Mouse (Mus musculus): ENCODE measurements around the gene Mfsd12.

DNA sequence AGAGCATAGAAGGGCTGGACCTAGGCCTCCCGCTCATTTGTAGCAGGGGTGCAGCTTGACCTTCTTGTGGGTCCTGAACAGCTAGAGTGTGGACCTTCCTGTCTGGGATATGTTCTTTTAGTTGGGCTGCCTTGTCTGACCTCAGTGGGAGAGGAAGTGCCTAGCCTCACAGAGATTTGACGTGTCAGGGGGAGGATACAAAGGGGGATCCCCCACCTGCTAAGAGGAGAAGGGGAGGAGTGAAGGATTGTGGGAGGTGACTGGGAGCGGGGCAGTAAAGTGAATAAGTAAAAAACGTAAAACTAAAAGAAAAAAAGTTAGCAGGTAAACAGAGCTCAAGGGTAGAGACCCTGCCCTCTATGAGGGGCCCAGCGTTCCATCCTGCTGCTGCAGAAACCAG, 47.7 kb upstream of the Mfsd12 start:
- TF ChIP-seq POLR2A (IDR thresholded peaks at IDR 0.05; ENCODE audit: low read depth, low read length), result no peak
- TF ChIP-seq CTCF (IDR thresholded peaks at IDR 0.05; ENCODE audit: borderline replicate concordance, insufficient read depth, low read length), result no peak

All from embryonic fibroblast, embryonic 13.5 days (primary cell).